Mouse (Mus musculus): ENCODE data around the gene Arf3.
A peak's percentile ranks its signal among the peaks of the same experiment; 100 is the strongest.

Arf3 gene

DNA sequence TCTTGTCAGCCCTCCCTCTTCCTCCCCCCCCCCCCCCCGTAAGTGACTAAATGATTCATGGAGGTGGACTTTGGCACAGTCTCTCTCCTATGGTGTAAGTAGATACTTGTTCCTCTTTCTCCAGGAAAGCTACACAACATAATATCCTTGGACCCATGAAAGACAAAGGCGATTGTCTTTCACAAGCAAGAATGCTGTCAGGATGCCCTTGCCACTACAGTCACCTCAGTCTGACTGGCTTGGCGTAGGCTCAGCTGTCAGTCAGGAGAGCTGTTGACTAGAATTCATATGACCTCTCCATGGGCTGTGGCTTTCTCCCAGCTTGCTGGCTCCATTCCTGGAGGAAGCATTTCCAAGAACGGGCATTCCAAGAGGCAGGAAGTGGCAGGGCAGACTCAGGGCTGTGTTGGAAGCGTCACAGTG, 48.8 kb downstream of the Arf3 start:
- DNase-seq, result peak; percentile 46

DNA sequence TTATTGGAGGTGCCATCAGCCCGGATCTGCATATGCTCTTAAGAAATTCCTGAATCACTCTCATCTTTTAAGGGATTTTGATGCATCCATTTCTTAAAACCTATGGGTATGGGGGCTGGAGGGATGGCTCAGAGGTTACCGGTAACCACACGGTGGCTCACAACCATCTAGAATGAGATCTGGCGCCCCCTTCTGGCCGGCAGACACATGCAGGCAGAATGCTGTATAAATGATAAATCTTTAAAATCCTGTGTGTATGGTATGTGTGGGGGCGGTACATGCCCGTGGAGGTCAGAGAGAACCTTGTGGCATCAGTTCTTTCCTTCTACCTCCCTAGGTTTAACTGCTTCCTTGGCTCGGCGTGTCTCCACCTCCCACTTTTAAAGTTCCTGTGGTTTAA, 52.6 kb downstream of the Arf3 start:
- peak; percentile 87 for DNase-seq

DNA sequence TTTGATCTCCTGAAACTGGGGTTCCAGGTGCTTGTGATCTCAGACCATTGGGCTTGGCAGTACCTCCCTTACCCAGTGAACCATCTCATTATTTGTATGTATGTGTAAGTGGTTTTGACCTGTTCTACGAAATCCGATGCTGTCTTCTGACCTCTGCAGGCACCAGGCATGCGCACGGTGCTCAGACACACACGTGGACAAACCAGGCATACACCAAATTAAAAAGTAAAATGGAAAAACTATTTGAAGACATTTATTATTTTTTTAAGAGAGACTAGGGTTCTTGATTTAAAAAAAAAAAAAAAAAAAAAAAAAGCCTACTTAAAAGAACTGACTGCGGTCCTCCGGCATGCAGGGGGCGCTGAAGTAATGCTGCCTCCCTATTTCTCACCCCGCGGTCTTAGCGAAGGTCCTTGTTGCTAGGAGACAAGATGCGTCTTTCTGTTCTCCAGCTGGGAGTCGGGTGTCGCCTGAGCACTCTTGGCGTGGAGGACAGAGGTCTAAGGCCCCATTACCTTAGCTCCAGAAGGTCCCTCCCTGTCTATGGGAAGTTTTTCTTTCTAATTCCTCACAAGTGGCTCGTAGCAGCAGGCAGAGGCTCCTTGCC, 55.1 kb downstream of the Arf3 start, which contains the start of gene Ccdc65:
Ccdc65 (plus strand) TSS at position 442 of the 607 bp plus-strand sequence.
- peak; percentile 93 for DNase-seq

GRCm38 (mm10) chr15:98704312-98704711, 58.7 kb downstream of the Arf3 start:
- DNase-seq, result no peak

DNA sequence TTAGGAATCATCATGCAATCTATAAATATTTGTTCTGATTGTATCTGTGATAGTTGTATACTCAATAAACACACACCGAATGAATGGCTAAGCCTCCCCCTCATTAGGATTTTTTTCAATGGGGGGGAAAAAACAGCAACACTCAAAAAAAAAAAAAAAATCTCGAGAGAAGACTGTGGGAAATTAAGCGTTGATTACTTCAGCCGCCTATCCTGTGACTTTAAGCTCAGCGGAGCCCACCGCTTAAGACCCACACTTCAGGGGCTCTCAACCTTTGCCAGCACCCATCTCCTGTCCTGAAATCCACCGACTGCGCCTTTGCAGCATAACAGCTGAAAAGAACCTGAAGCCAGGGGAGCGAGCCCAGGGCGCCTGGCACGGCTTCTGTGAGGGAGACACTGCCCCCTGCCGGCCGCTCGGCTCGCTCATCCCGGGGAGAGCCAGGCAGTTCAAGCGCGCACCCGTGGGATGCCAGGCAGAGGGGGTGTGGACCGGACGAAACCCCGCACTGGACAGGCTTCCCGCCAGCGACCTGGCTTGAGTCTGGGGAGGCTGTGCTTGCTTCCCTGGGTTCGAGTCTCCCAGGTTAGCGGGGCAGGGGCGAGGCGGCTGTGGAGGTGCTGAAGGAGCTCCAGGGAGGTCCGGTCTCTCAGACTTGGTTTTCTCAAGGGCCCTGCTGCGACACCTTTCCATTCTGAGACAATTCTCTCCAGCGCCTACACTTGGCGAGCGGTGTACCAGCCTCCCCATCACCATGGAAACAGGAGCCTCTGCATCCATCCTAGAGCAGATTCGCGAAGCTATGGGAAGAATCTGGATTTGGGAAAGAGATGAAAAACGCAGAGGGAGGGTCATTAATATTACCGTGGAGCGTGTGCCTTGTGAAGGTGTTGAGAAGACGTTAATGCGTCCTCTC, 63.6 kb downstream of the Arf3 start:
- peak; percentile 94 for DNase-seq

DNA sequence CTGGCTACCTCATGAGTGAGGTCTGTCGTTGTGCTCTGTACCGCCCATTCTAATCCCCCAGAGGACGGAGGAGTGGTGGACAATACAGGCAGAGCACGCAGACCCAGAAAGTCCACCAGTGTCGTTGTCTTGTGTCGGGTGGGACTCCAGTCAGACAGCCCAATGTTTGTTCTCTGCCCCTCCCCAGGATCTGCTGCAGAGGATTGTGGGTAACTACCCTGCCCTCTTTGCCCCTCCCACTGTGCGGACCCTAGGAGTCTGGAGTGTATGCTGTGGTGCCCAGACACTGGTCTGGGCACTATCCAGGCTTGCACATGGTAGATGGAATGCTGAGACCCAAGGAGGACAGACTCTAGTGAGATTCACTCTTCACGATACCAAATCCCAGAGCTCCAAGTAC, 66.8 kb downstream of the Arf3 start:
- DNase-seq, result no peak

DNA sequence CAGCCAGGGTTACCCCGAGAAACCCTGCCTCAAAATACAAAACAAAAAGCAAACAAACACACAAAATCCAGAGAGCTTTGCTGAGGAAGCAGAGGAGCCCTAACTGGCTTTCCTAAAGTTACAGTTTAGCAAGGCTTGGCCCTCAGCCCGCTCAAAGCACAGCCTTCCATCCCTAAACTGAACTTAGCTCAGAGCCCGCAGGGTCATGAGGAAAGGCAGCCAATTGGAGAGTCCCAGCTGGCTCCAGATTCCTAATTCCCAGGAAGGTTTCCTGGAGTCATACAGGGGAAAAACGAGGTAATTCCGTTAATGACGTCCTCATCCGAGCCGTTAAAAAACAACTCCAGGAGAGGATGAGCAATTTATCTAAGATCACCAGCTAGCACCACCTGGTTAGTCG, 67.3 kb downstream of the Arf3 start:
- DNase-seq, result peak; percentile 82

- DNase-seq, result peak; percentile 77
These were observed 70.8 kb downstream of the Arf3 start for GRCm38 (mm10) chr15:98692171-98692715.

- peak; percentile 41 for DNase-seq
These were observed 71.4 kb downstream of the Arf3 start for GRCm38 (mm10) chr15:98691486-98692147.

DNA sequence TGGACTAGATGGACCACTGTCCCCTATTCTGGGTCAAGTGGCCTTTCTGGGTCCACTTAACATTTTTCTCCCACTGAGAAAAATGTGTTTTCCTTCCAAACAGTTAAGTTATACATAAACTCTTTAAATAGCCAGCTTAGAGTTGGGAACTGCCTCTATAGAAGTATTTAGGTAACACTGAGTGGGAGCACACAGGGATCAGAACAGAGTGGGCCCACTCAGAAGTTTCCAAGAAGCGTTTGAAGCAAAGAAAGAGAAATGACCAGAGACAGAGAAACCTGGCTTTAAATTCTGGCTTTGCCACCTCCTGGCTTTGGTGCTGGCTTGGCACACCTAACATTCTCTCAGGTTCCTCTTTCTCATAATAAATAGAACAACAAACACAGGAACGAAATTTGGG, 73.3 kb downstream of the Arf3 start:
- DNase-seq, result no peak
